ENCODE assay signal across 9 mouse cellular contexts in the genomic region with DNA sequence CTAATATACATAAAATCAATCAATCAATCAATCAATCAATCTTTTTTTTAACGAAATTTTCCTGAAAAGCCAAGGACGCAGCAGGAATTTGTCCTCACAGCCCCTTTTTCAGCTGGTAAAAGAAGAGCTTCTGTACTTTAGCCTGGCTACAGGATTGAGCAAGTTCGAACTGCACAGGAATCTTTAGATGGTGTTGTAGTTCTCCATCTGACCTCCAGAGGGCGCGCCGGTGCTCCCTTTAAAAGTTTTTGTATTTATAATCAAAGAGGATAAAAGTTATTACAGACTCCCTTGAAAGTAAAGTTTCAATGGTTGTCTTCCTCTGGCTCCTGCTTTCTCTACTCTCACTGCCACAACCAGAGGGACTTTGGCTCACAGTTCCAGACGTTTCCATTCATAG. TPM values are rescaled to one million over a fixed set of nuclear protein-coding genes. Genes with fewer than 3 reads are reported as not detected.
DNase-seq lines count a peak whose midpoint lies in the region; ATAC-seq and TF ChIP-seq lines count a peak whose summit lies in the region.
"Had no signal": no experiment of that assay in that cellular context is flagged by ENCODE, and none has a peak within 500 bp of the region (broad histone marks: within the 10 kb centered on the region; RNA-seq: fewer than 3 reads in every experiment).

No protein-coding gene starts in this region.

- in situ Hi-C loops in CH12.LX (cut with MboI; ENCODE audit: low pct_ligation_motif_present, low pct_unique_long_range_greater_than_20kb, low sequenced_read_pairs): loop anchor here (5.0 kb wide), 2 partner anchors 49 to 66 kb away; no protein-coding TSS in a partner anchor

- no peak overlapping the region for H3K4me3 ChIP-seq in hindbrain, embryonic 11.5 days (ENCODE audit: low read depth, low read length)
- H3K4me3 ChIP-seq in hindbrain, embryonic 12.5 days: no peak overlapping the region
- H3K4me3 ChIP-seq in CH12.LX (replicated peaks in 1 of 3; ENCODE audit: low read depth in 2 of 3, low read length in 2 of 3, poor library complexity in 1 of 3): no peak overlapping the region
- H3K4me3 ChIP-seq in gastrocnemius, adult 2 months: no peak overlapping the region
- H3K4me3 ChIP-seq: limb, embryonic 15.5 days had no signal

- no peak overlapping the region for H3K4me2 ChIP-seq in hindbrain, embryonic 11.5 days (replicated peaks; ENCODE audit: low read depth, low read length)
- H3K4me2 ChIP-seq in hindbrain, embryonic 12.5 days (replicated peaks): no peak overlapping the region
- no peak overlapping the region for H3K4me2 ChIP-seq in CH12.LX (ENCODE audit: insufficient read depth, low read depth, poor library complexity, severe bottlenecking)
- H3K4me2 ChIP-seq: limb, embryonic 15.5 days had no signal

- dilution Hi-C loops in CH12.LX (cut with MboI; ENCODE audit: extremely low pct_ligation_motif_present, extremely low pct_unique_long_range_greater_than_20kb, low sequenced_read_pairs): no loop called here

- no peak overlapping the region for H3K9ac ChIP-seq in hindbrain, embryonic 11.5 days (ENCODE audit: low read depth, low read length)
- no peak overlapping the region for H3K9ac ChIP-seq in hindbrain, embryonic 12.5 days
- H3K9ac ChIP-seq in CH12.LX (ENCODE audit: insufficient read depth, low read depth): no peak overlapping the region
- H3K9ac ChIP-seq: limb, embryonic 15.5 days had no signal

- no peaks in the 10 kb centered on the region for H3K27me3 ChIP-seq in hindbrain, embryonic 11.5 days (ENCODE audit: control insufficient read depth, insufficient read depth, low read length)
- H3K27me3 ChIP-seq in hindbrain, embryonic 12.5 days: no peaks in the 10 kb centered on the region
- no peaks in the 10 kb centered on the region for H3K27me3 ChIP-seq in CH12.LX (replicated peaks)
- H3K27me3 ChIP-seq: limb, embryonic 15.5 days had no signal

- peak; percentile 63 for TF ChIP-seq RAD21 in CH12.LX (IDR thresholded peaks at IDR 0.05; ENCODE audit: low read depth, low read length)

- H3K27ac ChIP-seq in hindbrain, embryonic 11.5 days (ENCODE audit: low read depth, low read length): no peak overlapping the region
- no peak overlapping the region for H3K27ac ChIP-seq in hindbrain, embryonic 12.5 days
- H3K27ac ChIP-seq in CH12.LX (ENCODE audit: insufficient read depth, low read depth): no peak overlapping the region
- no peak overlapping the region for H3K27ac ChIP-seq in gastrocnemius, adult 2 months
- H3K27ac ChIP-seq: limb, embryonic 15.5 days had no signal

- DNase-seq in hindbrain, embryonic 11.5 days (ENCODE audit: low spot score): peak; percentile 68
- DNase-seq in CH12.LX (ENCODE audit: extremely low read depth): peak; percentile 61
- DNase-seq in adrenal gland, postnatal 36 days: peak; percentile 75
- DNase-seq in gastrocnemius, adult 2 months: peak; percentile 61
- peak; percentile 40 for DNase-seq in left cerebral cortex, adult 11 months (ENCODE audit: low spot score)
- peak; percentile 82 for DNase-seq in naive thymus-derived CD4-positive, alpha-beta T cell, adult 2 months (ENCODE audit: low read depth)
- peak; percentile 57 for DNase-seq in thymus, postnatal 25 days

- WGBS in hindbrain, embryonic 11.5 days: 15% methylated on average over 7 of the region's 7 CpGs
- WGBS in hindbrain, embryonic 12.5 days: 14% methylated on average over 7 of the region's 7 CpGs

- ATAC-seq in hindbrain, embryonic 11.5 days (ENCODE audit: low FRiP score): no peak
- no peak for ATAC-seq in hindbrain, embryonic 12.5 days (ENCODE audit: low FRiP score)

- H3K36me3 ChIP-seq in hindbrain, embryonic 11.5 days (ENCODE audit: control insufficient read depth, insufficient read depth, low read length): no peaks in the 10 kb centered on the region
- no peaks in the 10 kb centered on the region for H3K36me3 ChIP-seq in hindbrain, embryonic 12.5 days
- H3K36me3 ChIP-seq in CH12.LX (replicated peaks in 1 of 2; ENCODE audit: control insufficient read depth in 1 of 2, insufficient read depth in 1 of 2, low read length in 1 of 2): no peaks in the 10 kb centered on the region
- H3K36me3 ChIP-seq: limb, embryonic 15.5 days had no signal

- intact Hi-C loops in gastrocnemius, adult 2 months (cut with DNase I): loop anchor here (2.0 to 10.0 kb wide), 2 partner anchors 58 to 164 kb away; no protein-coding TSS in a partner anchor

- peak; percentile 80 to 82 for TF ChIP-seq CTCF in CH12.LX (conservative IDR thresholded peaks at IDR 0.05 in 1 of 2, IDR thresholded peaks at IDR 0.05 in 1 of 2; ENCODE audit: low read depth in 2 of 2, low read length in 2 of 2)
- peak; percentile 93 for TF ChIP-seq CTCF in gastrocnemius, adult 2 months (IDR thresholded peaks at IDR 0.05)

- H3K9me3 ChIP-seq in hindbrain, embryonic 11.5 days (ENCODE audit: control insufficient read depth, low read length): no peaks in the 10 kb centered on the region
- H3K9me3 ChIP-seq in hindbrain, embryonic 12.5 days (replicated peaks): no peaks in the 10 kb centered on the region
- H3K9me3 ChIP-seq in CH12.LX (replicated peaks; ENCODE audit: low read length): no peaks in the 10 kb centered on the region
- H3K9me3 ChIP-seq: limb, embryonic 15.5 days had no signal

- no peaks in the 10 kb centered on the region for H3K79me2 ChIP-seq in CH12.LX (replicated peaks; ENCODE audit: control insufficient read depth, extremely low read depth, insufficient read depth, poor library complexity, severe bottlenecking)

- no peak for TF ChIP-seq POLR2A in CH12.LX (IDR thresholded peaks at IDR 0.05; ENCODE audit: low read depth, low read length)

- TF ChIP-seq EP300 in CH12.LX (IDR thresholded peaks at IDR 0.05; ENCODE audit: low read length): no peak

- H3K4me1 ChIP-seq in hindbrain, embryonic 11.5 days (replicated peaks; ENCODE audit: control insufficient read depth, insufficient read depth, low read length): no peaks in the 10 kb centered on the region
- no peaks in the 10 kb centered on the region for H3K4me1 ChIP-seq in hindbrain, embryonic 12.5 days
- peaks cover 12 to 22% of the 10 kb centered on the region in 2 experiments for H3K4me1 ChIP-seq in CH12.LX (ENCODE audit: control insufficient read depth in 1 of 2, insufficient read depth in 2 of 2)
- H3K4me1 ChIP-seq: limb, embryonic 15.5 days had no signal

TF ChIP-seq in CH12.LX, 34 proteins besides CTCF, POLR2A, EP300 and RAD21:
- TF ChIP-seq ZC3H11A (IDR thresholded peaks at IDR 0.05; ENCODE audit: low read depth, low read length): no peak
- no peak for TF ChIP-seq MEF2A (IDR thresholded peaks at IDR 0.05; ENCODE audit: borderline replicate concordance, low read depth, low read length)
- TF ChIP-seq SMC3 (IDR thresholded peaks at IDR 0.05; ENCODE audit: low read depth, low read length): peak; percentile 71
- no peak for TF ChIP-seq TBP (conservative IDR thresholded peaks at IDR 0.05; ENCODE audit: low read depth, low read length)
- no peak for TF ChIP-seq NRF1 (IDR thresholded peaks at IDR 0.05; ENCODE audit: low read depth, low read length)
TF ChIP-seq in CH12.LX: peak in this region for 1.

RNA-seq across cellular contexts. Expression of a gene that starts 22.6 kb away (rescaled TPM):
- 642 and 669 TPM in 2 replicates for polyA plus RNA-seq in hindbrain, embryonic 11.5 days (2014; fragmentation: Nextera tagmentation; extraction: Ambion mirVana)
- 582 and 680 TPM in 2 replicates for polyA plus RNA-seq in hindbrain, embryonic 12.5 days (2016; fragmentation: Nextera tagmentation; extraction: Ambion mirVana)
- 346 and 405 TPM in 2 replicates for total RNA-seq in CH12.LX (2012; rRNA removed)
- 499 and 557 TPM in 2 replicates for total RNA-seq in CH12.LX (2014; rRNA removed)
- 357 and 399 TPM in 2 replicates for polyA plus RNA-seq in CH12.LX (2012; ENCODE audit: insufficient read length, low read depth)
- 1,000 to 10,000 TPM in 1 of 2 experiments, 100 to 1,000 TPM in 1; 862 to 1,322 TPM for total RNA-seq in adrenal gland, postnatal 36 days (2021)
- total RNA-seq in gastrocnemius, adult 2 months (2021): 100 to 1,000 TPM; 109 to 173 TPM

RNA-seq across cellular contexts. Expression of a gene that starts 22.7 kb away (rescaled TPM):
- polyA plus RNA-seq in hindbrain, embryonic 11.5 days (2014; fragmentation: Nextera tagmentation; extraction: Ambion mirVana): 21.9 and 26.1 TPM in 2 replicates
- 17.0 and 22.6 TPM in 2 replicates for polyA plus RNA-seq in hindbrain, embryonic 12.5 days (2016; fragmentation: Nextera tagmentation; extraction: Ambion mirVana)
- 2.7 and 3.3 TPM in 2 replicates for total RNA-seq in CH12.LX (2012; rRNA removed)
- 4.1 and 4.6 TPM in 2 replicates for total RNA-seq in CH12.LX (2014; rRNA removed)
- 4.4 and 5.9 TPM in 2 replicates for polyA plus RNA-seq in CH12.LX (2012; ENCODE audit: insufficient read length, low read depth)
- 10 to 100 TPM; 10.6 to 12.1 TPM for total RNA-seq in adrenal gland, postnatal 36 days (2021)
- 1 to 10 TPM; 3.3 to 6.6 TPM for total RNA-seq in gastrocnemius, adult 2 months (2021)

RNA-seq across cellular contexts. Expression of a gene that starts 24.5 kb away (rescaled TPM):
- polyA plus RNA-seq in hindbrain, embryonic 11.5 days (2014; fragmentation: Nextera tagmentation; extraction: Ambion mirVana): 8.8 and 10.6 TPM in 2 replicates
- 7.5 and 8.7 TPM in 2 replicates for polyA plus RNA-seq in hindbrain, embryonic 12.5 days (2016; fragmentation: Nextera tagmentation; extraction: Ambion mirVana)
- total RNA-seq in CH12.LX (2012; rRNA removed) (not detected in 2 replicates), CH12.LX (2014; rRNA removed) (not detected in 2 replicates)
- polyA plus RNA-seq in CH12.LX (2012; ENCODE audit: insufficient read length, low read depth): not detected in 2 replicates
- 10 to 100 TPM in 1 of 2 experiments, 1 to 10 TPM in 1; 9.5 to 14.5 TPM for total RNA-seq in adrenal gland, postnatal 36 days (2021)
- total RNA-seq in gastrocnemius, adult 2 months (2021): 10 to 100 TPM in 1 of 2 experiments, 1 to 10 TPM in 1; 9.3 to 12.8 TPM

Comparison
In these comparisons a context has a peak if more than half of its experiments do, and no peak if none do; other contexts are left out.
1. RNA of a gene that starts 24.5 kb away (total RNA-seq): 9.5 to 14.5 TPM in adrenal gland, postnatal 36 days and 9.3 to 12.8 TPM in gastrocnemius, adult 2 months; not detected in CH12.LX; every median in the first group is over 4 times any median in the second.
2. Peak in every context shown above with its lines, with median percentiles within 50 percentile points of each other: DNase-seq.